Mouse (Mus musculus): Measurements from ENCODE around the gene Rps28. TPM values are rescaled to one million over a fixed set of nuclear protein-coding genes. Genes with fewer than 3 reads are reported as not detected.
A peak's percentile ranks its signal among the peaks of the same experiment; 100 is the strongest.
"Not testable (repeated sequence)": the region's sequence is repeated elsewhere in the genome, so short reads cannot be mapped to it uniquely, and the experiment has no call there.

Rps28 gene
- 699 and 710 TPM in 2 replicates for polyA plus RNA-seq (2015; fragmentation: Nextera tagmentation; extraction: Ambion mirVana)

- Histone ChIP-seq H3K4me2 (ENCODE audit: low read depth, low read length) (peak within 1 kb of the TSS; percentile 87), H3K4me3 (ENCODE audit: low read depth, low read length) (peak within 1 kb of the TSS; percentile 83), H3K9ac (replicated peaks) (peak within 1 kb of the TSS; percentile 87), H3K4me1 (ENCODE audit: insufficient read depth) (peaks cover 23% of the 10 kb centered on the region), H3K27ac (ENCODE audit: low read depth) (peak within 1 kb of the TSS; percentile 88), H3K36me3 (replicated peaks; ENCODE audit: insufficient read depth, low read length) (peaks cover 24% of the 10 kb centered on the region), H3K27me3 (ENCODE audit: insufficient read depth, low read length) (no peaks in the 10 kb centered on the region), H3K9me3 (ENCODE audit: low read length) (no peaks in the 10 kb centered on the region)
- ATAC-seq (peak; percentile 90), DNase-seq (peak; percentile 99)
- under 1% methylated on average over 51 of the region's 51 CpGs for WGBS (ENCODE audit: insufficient replicate concordance)
- peak; percentile 88 for TF ChIP-seq EP300 (IDR thresholded peaks at IDR 0.05; ENCODE audit: low read depth)
- TF ChIP-seq CTCF (IDR thresholded peaks at IDR 0.05; ENCODE audit: low read depth), result no peak
Measured at GRCm38 (mm10) chr17:33824084-33824996, at the start of gene Rps28, which contains the start of gene Ndufa7. Rps28 (minus strand) TSS chr17:33824562. Ndufa7 (plus strand) TSS chr17:33824572.

- not testable (repeated sequence) for H3K9ac ChIP-seq (replicated peaks); H3K9me3 ChIP-seq (ENCODE audit: low read length); H3K4me2 ChIP-seq (ENCODE audit: low read depth, low read length); H3K4me3 ChIP-seq (ENCODE audit: low read depth, low read length); H3K4me1 ChIP-seq (ENCODE audit: insufficient read depth); H3K27me3 ChIP-seq (ENCODE audit: insufficient read depth, low read length); H3K36me3 ChIP-seq (replicated peaks; ENCODE audit: insufficient read depth, low read length); DNase-seq; ATAC-seq; H3K27ac ChIP-seq (ENCODE audit: low read depth)
- WGBS (ENCODE audit: insufficient replicate concordance), result 90% methylated on average over 3 of the region's 12 CpGs
Measured at GRCm38 (mm10) chr17:33873537-33873936, 49.2 kb upstream of the Rps28 start, which contains the start of gene Gm7029. Gm7029 (plus strand) TSS chr17:33873837.

- 20% methylated on average over 9 of the region's 9 CpGs for WGBS (ENCODE audit: insufficient replicate concordance)
- TF ChIP-seq EP300 (IDR thresholded peaks at IDR 0.05; ENCODE audit: low read depth) (no peak), CTCF (IDR thresholded peaks at IDR 0.05; ENCODE audit: low read depth) (peak; percentile 84)
- no peak overlapping the region for H3K4me3 ChIP-seq (ENCODE audit: low read depth, low read length)
- no peaks in the 10 kb centered on the region for H3K9me3 ChIP-seq (ENCODE audit: low read length)
- no peak overlapping the region for H3K27ac ChIP-seq (ENCODE audit: low read depth)
- H3K9ac ChIP-seq (replicated peaks), result no peak overlapping the region
- peak overlapping the region; percentile 44; the same call in 1 of the 2 replicates for H3K4me2 ChIP-seq (ENCODE audit: low read depth, low read length)
- ATAC-seq (peak; percentile 66), DNase-seq (peak; percentile 74)
- no peaks in the 10 kb centered on the region for H3K36me3 ChIP-seq (replicated peaks; ENCODE audit: insufficient read depth, low read length)
- no peaks in the 10 kb centered on the region for H3K4me1 ChIP-seq (ENCODE audit: insufficient read depth)
- no peaks in the 10 kb centered on the region for H3K27me3 ChIP-seq (ENCODE audit: insufficient read depth, low read length)
Measured at GRCm38 (mm10) chr17:33865330-33866030, 41.1 kb upstream of the Rps28 start.

GRCm38 (mm10) chr17:33857816-33858215 lies 33.5 kb upstream of the Rps28 start:
- no peak overlapping the region for H3K4me3 ChIP-seq (ENCODE audit: low read depth, low read length)
- no peak overlapping the region for H3K4me2 ChIP-seq (ENCODE audit: low read depth, low read length)
- TF ChIP-seq CTCF (IDR thresholded peaks at IDR 0.05; ENCODE audit: low read depth), result no peak
- no peak for TF ChIP-seq EP300 (IDR thresholded peaks at IDR 0.05; ENCODE audit: low read depth)
- ATAC-seq (no peak), DNase-seq (no peak)
- H3K9ac ChIP-seq (replicated peaks), result no peak overlapping the region
- no peaks in the 10 kb centered on the region for H3K4me1 ChIP-seq (ENCODE audit: insufficient read depth)
- H3K27ac ChIP-seq (ENCODE audit: low read depth), result no peak overlapping the region
- H3K27me3 ChIP-seq (ENCODE audit: insufficient read depth, low read length), result no peaks in the 10 kb centered on the region
- 78% methylated on average over 4 of the region's 4 CpGs for WGBS (ENCODE audit: insufficient replicate concordance)
- no peaks in the 10 kb centered on the region for H3K36me3 ChIP-seq (replicated peaks; ENCODE audit: insufficient read depth, low read length)
- H3K9me3 ChIP-seq (ENCODE audit: low read length), result no peaks in the 10 kb centered on the region

GRCm38 (mm10) chr17:33851331-33851730 lies 27.0 kb upstream of the Rps28 start:
- H3K36me3 ChIP-seq (replicated peaks; ENCODE audit: insufficient read depth, low read length), result no peaks in the 10 kb centered on the region
- no peaks in the 10 kb centered on the region for H3K9me3 ChIP-seq (ENCODE audit: low read length)
- H3K4me2 ChIP-seq (ENCODE audit: low read depth, low read length), result no peak overlapping the region
- H3K9ac ChIP-seq (replicated peaks), result no peak overlapping the region
- H3K4me1 ChIP-seq (ENCODE audit: insufficient read depth), result no peaks in the 10 kb centered on the region
- H3K4me3 ChIP-seq (ENCODE audit: low read depth, low read length), result no peak overlapping the region
- ATAC-seq (peak; percentile 92), DNase-seq (no peak)
- WGBS (ENCODE audit: insufficient replicate concordance), result 37% methylated on average over 1 of the region's 1 CpGs
- no peaks in the 10 kb centered on the region for H3K27me3 ChIP-seq (ENCODE audit: insufficient read depth, low read length)
- TF ChIP-seq CTCF (IDR thresholded peaks at IDR 0.05; ENCODE audit: low read depth), result no peak
- TF ChIP-seq EP300 (IDR thresholded peaks at IDR 0.05; ENCODE audit: low read depth), result no peak
- 0 out of 2 replicates have a peak overlapping the region, but pooled peaks have one; percentile 24 for H3K27ac ChIP-seq (ENCODE audit: low read depth)

- Histone ChIP-seq H3K27ac (ENCODE audit: low read depth) (no peak overlapping the region), H3K9ac (replicated peaks) (no peak overlapping the region), H3K27me3 (ENCODE audit: insufficient read depth, low read length) (no peaks in the 10 kb centered on the region), H3K4me1 (ENCODE audit: insufficient read depth) (peaks cover 11% of the 10 kb centered on the region), H3K4me2 (ENCODE audit: low read depth, low read length) (no peak overlapping the region), H3K4me3 (ENCODE audit: low read depth, low read length) (no peak overlapping the region), H3K9me3 (ENCODE audit: low read length) (no peaks in the 10 kb centered on the region), H3K36me3 (replicated peaks; ENCODE audit: insufficient read depth, low read length) (no peaks in the 10 kb centered on the region)
- DNase-seq, result no peak
- ATAC-seq, result no peak
- TF ChIP-seq EP300 (IDR thresholded peaks at IDR 0.05; ENCODE audit: low read depth), result no peak
- TF ChIP-seq CTCF (IDR thresholded peaks at IDR 0.05; ENCODE audit: low read depth), result no peak
- WGBS (ENCODE audit: insufficient replicate concordance), result 62% methylated on average over 8 of the region's 8 CpGs
Measured at GRCm38 (mm10) chr17:33848139-33848538, 23.8 kb upstream of the Rps28 start.

Measured in liver, postnatal 0 days (tissue).